Mouse (Mus musculus): ENCODE data around the gene Plpp1.

DNA sequence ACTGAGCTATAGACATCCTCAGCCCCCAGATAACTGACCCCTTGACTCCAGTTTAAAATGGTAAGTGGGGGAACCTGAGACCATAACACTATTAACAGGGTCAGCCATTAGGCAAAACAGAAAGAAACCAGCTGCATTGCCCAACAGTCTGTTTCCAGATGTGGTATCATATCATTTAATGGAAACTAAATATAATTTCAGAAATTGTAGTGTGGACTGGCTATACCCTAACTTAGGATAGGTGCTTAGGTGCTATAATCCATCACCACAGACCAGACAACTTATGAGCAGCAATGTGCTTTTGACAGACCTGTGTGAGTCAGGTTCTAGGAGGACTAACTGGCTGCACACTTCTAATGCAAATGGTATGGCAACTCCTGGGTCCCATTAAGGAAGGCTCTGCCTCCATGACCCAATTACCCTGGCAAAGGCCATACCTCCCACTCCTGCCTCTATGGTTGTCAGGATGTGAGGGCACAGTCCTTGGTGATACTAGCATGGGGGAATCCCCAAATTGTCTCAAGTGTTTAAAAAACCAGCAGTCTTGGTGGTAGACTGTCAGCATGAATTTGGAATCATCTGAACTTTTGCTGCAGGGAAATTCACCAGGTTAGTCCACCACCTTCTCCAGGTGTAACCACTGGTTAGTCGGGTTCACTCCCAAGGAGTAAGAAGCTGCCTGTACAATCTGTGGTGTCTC lies 62.5 kb downstream of the Plpp1 start:
- TF ChIP-seq CTCF (IDR thresholded peaks at IDR 0.05; ENCODE audit: extremely low read depth, insufficient read depth, insufficient read length, insufficient replicate concordance) (no peak), POLR2A (IDR thresholded peaks at IDR 0.05; ENCODE audit: low read depth, low read length) (no peak)

All from spleen, adult 2 months (tissue).